Mouse (Mus musculus) small intestine, adult 2 months (tissue): ENCODE measurements around the gene Prelid1. TPM values are rescaled to one million over a fixed set of nuclear protein-coding genes. Genes with fewer than 3 reads are reported as not detected.

Source experiments
- H3K27ac ChIP-seq: fragments of 200-500 bp; 2 replicates; pipeline ENCODE4 v1.5.1; 2012; ENCODE audit warnings: low read depth, low read length, control low read depth, inconsistent platforms; ENCODE audit not compliant: insufficient read depth
- H3K27me3 ChIP-seq: fragments of 200-500 bp; 2 replicates; pipeline ENCODE4 v1.6.1; 2012; ENCODE audit warnings: mild to moderate bottlenecking, moderate library complexity, low read length, inconsistent platforms; ENCODE audit not compliant: control insufficient read depth, insufficient read depth
- H3K36me3 ChIP-seq: fragments of 200-500 bp; 2 replicates; pipeline ENCODE4 v1.6.1; 2012; ENCODE audit warnings: mild to moderate bottlenecking, low read length, control low read depth, inconsistent platforms; ENCODE audit not compliant: control insufficient read depth, insufficient read depth
- H3K4me1 ChIP-seq: fragments of 200-500 bp; 2 replicates; pipeline ENCODE4 v1.6.1; 2012; ENCODE audit warnings: low read length, inconsistent platforms, mixed read lengths; ENCODE audit not compliant: control insufficient read depth, insufficient read depth, insufficient read length
- H3K4me3 ChIP-seq: fragments of 200-500 bp; 2 replicates; pipeline ENCODE4 v1.5.1; 2012; ENCODE audit warnings: low read depth, mild to moderate bottlenecking, control low read depth, inconsistent platforms, low read length, moderate library complexity
- CTCF ChIP-seq: fragments of 200-500 bp; IDR thresholded peaks from 2 replicates; pipeline ENCODE4 v1.5.1; 2012; ENCODE audit warnings: low read depth, mild to moderate bottlenecking, control low read depth, inconsistent platforms, low read length, moderate library complexity, mixed read lengths; ENCODE audit not compliant: insufficient replicate concordance, insufficient read length; ENCODE audit errors: extremely low read depth
- POLR2A ChIP-seq: fragments of 200-500 bp; IDR thresholded peaks from 2 replicates; pipeline ENCODE4 v1.6.1; 2012; ENCODE audit warnings: low read depth, mild to moderate bottlenecking, control low read depth, inconsistent platforms, low read length, moderate library complexity
- WGBS: fragments of 180-500 bp; shearing (Covaris S2); methylation state at CpG from one replicate; pipeline ENCODE4 v1.1.7; 2018; 5-methylcytosine and 5-hydroxymethylcytosine counted together
- polyA plus RNA-seq: library from polyadenylated mRNA; depleted of rRNA; stranded (reverse); fragments of >200 nt; gene quantifications from 2 replicates; pipeline ENCODE4 v1.2.3, GENCODE M21; 2012; rRNA removed

The Prelid1 gene
- polyA plus RNA-seq, 1 experiment = 921 TPM

DNA sequence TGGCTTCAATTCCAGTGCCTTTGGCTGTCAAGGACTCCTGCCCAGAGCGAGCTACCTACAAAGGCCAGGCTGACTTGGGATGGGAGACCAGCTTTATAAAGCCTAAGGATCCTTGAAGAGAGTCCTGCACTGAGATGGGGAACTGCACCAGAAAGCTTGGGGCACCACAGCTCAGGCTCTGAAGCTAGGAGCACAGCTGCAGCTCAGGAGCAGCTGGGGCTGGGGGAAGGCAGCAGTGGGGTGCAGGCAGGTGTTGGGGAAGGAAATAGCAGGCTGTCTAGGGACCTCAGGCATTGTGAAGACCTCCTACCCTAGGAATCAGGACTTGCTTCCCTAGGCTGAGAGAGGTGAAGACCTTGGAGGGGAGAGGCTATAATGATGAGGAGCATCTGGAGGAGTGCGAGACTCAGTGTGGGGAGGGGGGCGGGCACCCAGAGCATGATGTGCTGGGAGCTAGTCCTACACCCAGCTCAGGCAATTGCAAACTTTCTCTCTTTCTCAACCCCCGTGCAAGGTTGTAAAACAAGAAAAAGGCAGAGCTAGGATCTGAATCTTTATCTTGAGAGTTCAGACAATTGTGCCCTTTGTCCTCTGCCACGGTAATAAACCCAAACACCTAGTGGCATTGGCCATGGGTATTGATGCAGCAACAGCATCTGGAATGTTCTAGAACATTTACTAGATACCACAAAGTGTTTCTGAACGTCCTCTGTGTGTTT, 54.1 kb downstream of the Prelid1 start:
- no peak overlapping the region for H3K4me3 ChIP-seq

More for the DNA sequence above, 54.1 kb downstream of the Prelid1 start:
- H3K36me3 ChIP-seq = no peaks in the 10 kb centered on the region
- H3K4me1 ChIP-seq = peaks cover 61% of the 10 kb centered on the region
- no peaks in the 10 kb centered on the region for H3K27me3 ChIP-seq
- H3K27ac ChIP-seq = peak overlapping the region; percentile 75
- TF ChIP-seq POLR2A = no peak
- TF ChIP-seq CTCF = no peak
- WGBS = 31% methylated on average over 6 of the region's 6 CpGs

Other genes with a start within 250 kb of the Prelid1 start
- 0.61 and 1.5 TPM in 2 replicates for gene Uimc1, start 220.2 kb upstream of the Prelid1 start, polyA plus RNA-seq
- gene Zfp346, start 215.2 kb upstream of the Prelid1 start, polyA plus RNA-seq = 4.0 and 4.1 TPM in 2 replicates
- gene Gm17617, start 187.0 kb upstream of the Prelid1 start, polyA plus RNA-seq = not detected in 2 replicates
- gene Fgfr4, start 167.9 kb upstream of the Prelid1 start, polyA plus RNA-seq = 2.9 and 4.8 TPM in 2 replicates
- 6.9 and 16.3 TPM in 2 replicates for gene Nsd1, start 110.7 kb upstream of the Prelid1 start, polyA plus RNA-seq
- gene Rab24, start 1.4 kb downstream of the Prelid1 start, polyA plus RNA-seq = 54.9 and 101 TPM in 2 replicates
- gene Mxd3, start 9.3 kb downstream of the Prelid1 start, polyA plus RNA-seq = 5.1 and 8.5 TPM in 2 replicates
- gene Lman2, start 42.3 kb downstream of the Prelid1 start, polyA plus RNA-seq = 63.0 and 107 TPM in 2 replicates
- gene Rgs14, start 49.2 kb downstream of the Prelid1 start, polyA plus RNA-seq = 5.9 and 14.6 TPM in 2 replicates
- gene Slc34a1, start 77.7 kb downstream of the Prelid1 start, polyA plus RNA-seq = 0.05 and 0.60 TPM in 2 replicates
- not detected in 2 replicates for gene Pfn3, start 94.7 kb downstream of the Prelid1 start, polyA plus RNA-seq
- gene F12, start 106.3 kb downstream of the Prelid1 start, polyA plus RNA-seq = 0.41 and 0.60 TPM in 2 replicates
- 21.1 and 38.4 TPM in 2 replicates for gene Grk6, start 124.6 kb downstream of the Prelid1 start, polyA plus RNA-seq
- 5.9 and 8.2 TPM in 2 replicates for gene Prr7, start 143.8 kb downstream of the Prelid1 start, polyA plus RNA-seq
- gene Dbn1, start 167.6 kb downstream of the Prelid1 start, polyA plus RNA-seq = 8.9 and 9.8 TPM in 2 replicates
- 57.1 and 60.2 TPM in 2 replicates for gene Pdlim7, start 193.2 kb downstream of the Prelid1 start, polyA plus RNA-seq
- gene Dok3, start 208.8 kb downstream of the Prelid1 start, polyA plus RNA-seq = 14.1 and 25.7 TPM in 2 replicates
- gene Ddx41, start 216.2 kb downstream of the Prelid1 start, polyA plus RNA-seq = 27.3 and 53.6 TPM in 2 replicates